In genomic region chr4:149496612-149497011, GRCm38 (mm10) we compare ENCODE assay signal across 12 mouse cellular contexts. TPM values are rescaled to one million over a fixed set of nuclear protein-coding genes. Genes with fewer than 3 reads are reported as not detected.
DNase-seq lines count a peak whose midpoint lies in the region; ATAC-seq and TF ChIP-seq lines count a peak whose summit lies in the region.
"Had no signal": no experiment of that assay in that cellular context is flagged by ENCODE, and none has a peak within 500 bp of the region (broad histone marks: within the 10 kb centered on the region; RNA-seq: fewer than 3 reads in every experiment).

No protein-coding gene starts in this region.

- peaks cover 76% of the 10 kb centered on the region for H3K36me3 ChIP-seq in embryonic facial prominence, embryonic 15.5 days
- H3K36me3 ChIP-seq in hindbrain, postnatal 0 days (ENCODE audit: insufficient read depth, low read length), result peaks cover 59% of the 10 kb centered on the region
- peaks cover 65% of the 10 kb centered on the region for H3K36me3 ChIP-seq in neural tube, embryonic 12.5 days

- no peaks in the 10 kb centered on the region for H3K9me3 ChIP-seq in embryonic facial prominence, embryonic 15.5 days (replicated peaks)
- no peaks in the 10 kb centered on the region for H3K9me3 ChIP-seq in hindbrain, postnatal 0 days (ENCODE audit: low read length)
- no peaks in the 10 kb centered on the region for H3K9me3 ChIP-seq in neural tube, embryonic 12.5 days
- H3K9me3 ChIP-seq: heart, embryonic 15.5 days had no signal

- H3K4me3 ChIP-seq in layer of hippocampus, adult 2 months, result no peak overlapping the region
- no peak overlapping the region for H3K4me3 ChIP-seq in embryonic facial prominence, embryonic 15.5 days (replicated peaks)
- no peak overlapping the region for H3K4me3 ChIP-seq in hindbrain, postnatal 0 days (ENCODE audit: low read length)
- no peak overlapping the region for H3K4me3 ChIP-seq in neural tube, embryonic 12.5 days
- H3K4me3 ChIP-seq: erythroblast, embryonic 14.5 days; heart, embryonic 15.5 days had no signal

- H3K4me1 ChIP-seq in embryonic facial prominence, embryonic 15.5 days, result no peaks in the 10 kb centered on the region
- H3K4me1 ChIP-seq in hindbrain, postnatal 0 days (ENCODE audit: insufficient read depth, low read length), result no peaks in the 10 kb centered on the region
- peaks cover 10% of the 10 kb centered on the region for H3K4me1 ChIP-seq in neural tube, embryonic 12.5 days
- H3K4me1 ChIP-seq: heart, embryonic 15.5 days had no signal

- H3K9ac ChIP-seq in embryonic facial prominence, embryonic 15.5 days, result no peak overlapping the region
- H3K9ac ChIP-seq in hindbrain, postnatal 0 days (replicated peaks; ENCODE audit: low read length), result no peak overlapping the region
- no peak overlapping the region for H3K9ac ChIP-seq in neural tube, embryonic 12.5 days
- H3K9ac ChIP-seq: heart, embryonic 15.5 days had no signal

- H3K27ac ChIP-seq in layer of hippocampus, adult 2 months, result peak overlapping the region; percentile 88
- H3K27ac ChIP-seq in embryonic facial prominence, embryonic 15.5 days (replicated peaks), result no peak overlapping the region
- peak overlapping the region; percentile 74 for H3K27ac ChIP-seq in hindbrain, postnatal 0 days
- H3K27ac ChIP-seq in neural tube, embryonic 12.5 days, result no peak overlapping the region; the same call in 1 of the 2 replicates
- H3K27ac ChIP-seq: heart, embryonic 15.5 days had no signal

- TF ChIP-seq CTCF in layer of hippocampus, adult 2 months (conservative IDR thresholded peaks at IDR 0.05), result no peak
- TF ChIP-seq CTCF in hindbrain, postnatal 0 days (IDR thresholded peaks at IDR 0.05; ENCODE audit: low read depth), result no peak

- 22% methylated on average over 2 of the region's 2 CpGs for WGBS in embryonic facial prominence, embryonic 15.5 days
- WGBS in hindbrain, postnatal 0 days, result 7% methylated on average over 2 of the region's 2 CpGs
- WGBS in neural tube, embryonic 12.5 days, result 6% methylated on average over 2 of the region's 2 CpGs

- H3K27me3 ChIP-seq in embryonic facial prominence, embryonic 15.5 days, result no peaks in the 10 kb centered on the region
- no peaks in the 10 kb centered on the region for H3K27me3 ChIP-seq in hindbrain, postnatal 0 days (ENCODE audit: insufficient read depth, low read length)
- H3K27me3 ChIP-seq in neural tube, embryonic 12.5 days (replicated peaks), result no peaks in the 10 kb centered on the region
- H3K27me3 ChIP-seq: heart, embryonic 15.5 days had no signal

- peak in 1 of 2 experiments; percentile 33 for DNase-seq in layer of hippocampus, adult 2 months (ENCODE audit: low spot score in 2 of 2)
- no peak for DNase-seq in layer of hippocampus, adult 9-10 months (ENCODE audit: low spot score)
- peak; percentile 59 for DNase-seq in hindbrain, postnatal 0 days (ENCODE audit: low spot score)
- DNase-seq in spleen, postnatal 14 days (ENCODE audit: low spot score in 2 of 2), result no peak
- no peak for DNase-seq in thymus, postnatal 36 days
- no peak for DNase-seq in gastrocnemius, postnatal 10 days
- DNase-seq: lung, adult 2 months had no signal

- H3K4me2 ChIP-seq in embryonic facial prominence, embryonic 15.5 days (replicated peaks), result no peak overlapping the region
- H3K4me2 ChIP-seq in hindbrain, postnatal 0 days (ENCODE audit: low read depth, low read length), result no peak overlapping the region
- no peak overlapping the region for H3K4me2 ChIP-seq in neural tube, embryonic 12.5 days (replicated peaks)
- H3K4me2 ChIP-seq: heart, embryonic 15.5 days had no signal

- peak; percentile 70 for ATAC-seq in embryonic facial prominence, embryonic 15.5 days (ENCODE audit: insufficient number of reproducible peaks, low FRiP score, low TSS enrichment, low read depth)
- peak; percentile 90 for ATAC-seq in hindbrain, postnatal 0 days
- ATAC-seq in neural tube, embryonic 12.5 days (ENCODE audit: low FRiP score, low read depth), result peak; percentile 71

RNA-seq across cellular contexts. Expression of gene Lzic, which starts 11.6 kb away (rescaled TPM):
- total RNA-seq in layer of hippocampus, adult 2 months (2021), result 10 to 100 TPM; 15.3 to 16.9 TPM
- 46.2 and 46.8 TPM in 2 replicates for polyA plus RNA-seq in embryonic facial prominence, embryonic 15.5 days (2015; fragmentation: Nextera tagmentation; extraction: Ambion mirVana)
- total RNA-seq in hindbrain, postnatal 0 days (2014; rRNA removed), result 32.2 and 33.5 TPM in 2 replicates
- polyA plus RNA-seq in hindbrain, postnatal 0 days (2015; fragmentation: Nextera tagmentation; extraction: Ambion mirVana), result 33.5 and 34.8 TPM in 2 replicates
- 46.1 and 51.0 TPM in 2 replicates for polyA plus RNA-seq in neural tube, embryonic 12.5 days (2016; fragmentation: Nextera tagmentation; extraction: Ambion mirVana)
- 10 to 100 TPM; 17.0 to 21.5 TPM for total RNA-seq in gastrocnemius, postnatal 10 days (2021)

RNA-seq across cellular contexts. Expression of gene Nmnat1, which starts 11.6 kb away (rescaled TPM):
- total RNA-seq in layer of hippocampus, adult 2 months (2021), result 1 to 10 TPM; 8.9 to 9.0 TPM
- polyA plus RNA-seq in embryonic facial prominence, embryonic 15.5 days (2015; fragmentation: Nextera tagmentation; extraction: Ambion mirVana), result 10.9 and 12.1 TPM in 2 replicates
- total RNA-seq in hindbrain, postnatal 0 days (2014; rRNA removed), result 8.4 and 9.9 TPM in 2 replicates
- 7.1 and 7.8 TPM in 2 replicates for polyA plus RNA-seq in hindbrain, postnatal 0 days (2015; fragmentation: Nextera tagmentation; extraction: Ambion mirVana)
- 12.0 and 14.0 TPM in 2 replicates for polyA plus RNA-seq in neural tube, embryonic 12.5 days (2016; fragmentation: Nextera tagmentation; extraction: Ambion mirVana)
- 10 to 100 TPM; 16.0 to 16.1 TPM for total RNA-seq in gastrocnemius, postnatal 10 days (2021)

RNA-seq across cellular contexts. Expression of gene Tmem274, which starts 19.4 kb away (rescaled TPM):
- not detected for total RNA-seq in layer of hippocampus, adult 2 months (2021)
- polyA plus RNA-seq in embryonic facial prominence, embryonic 15.5 days (2015; fragmentation: Nextera tagmentation; extraction: Ambion mirVana), result 0.28 and 0.39 TPM in 2 replicates
- not detected in 2 replicates for total RNA-seq in hindbrain, postnatal 0 days (2014; rRNA removed)
- not detected in 2 replicates for polyA plus RNA-seq in hindbrain, postnatal 0 days (2015; fragmentation: Nextera tagmentation; extraction: Ambion mirVana)
- 0.67 TPM in 1 of 2 replicates, not detected in the other for polyA plus RNA-seq in neural tube, embryonic 12.5 days (2016; fragmentation: Nextera tagmentation; extraction: Ambion mirVana)
- total RNA-seq in gastrocnemius, postnatal 10 days (2021), result not detected
- polyA plus RNA-seq: erythroblast, embryonic 14.5 days; large intestine, adult 2 months; lung, adult 2 months had no signal

RNA-seq across cellular contexts. Expression of gene Ctnnbip1, which starts 21.4 kb away (rescaled TPM):
- 10 to 100 TPM; 32.2 to 34.4 TPM for total RNA-seq in layer of hippocampus, adult 2 months (2021)
- polyA plus RNA-seq in embryonic facial prominence, embryonic 15.5 days (2015; fragmentation: Nextera tagmentation; extraction: Ambion mirVana), result 67.8 and 72.7 TPM in 2 replicates
- total RNA-seq in hindbrain, postnatal 0 days (2014; rRNA removed), result 94.1 and 112 TPM in 2 replicates
- 105 and 109 TPM in 2 replicates for polyA plus RNA-seq in hindbrain, postnatal 0 days (2015; fragmentation: Nextera tagmentation; extraction: Ambion mirVana)
- 75.6 and 89.2 TPM in 2 replicates for polyA plus RNA-seq in neural tube, embryonic 12.5 days (2016; fragmentation: Nextera tagmentation; extraction: Ambion mirVana)
- 10 to 100 TPM; 61.4 to 76.9 TPM for total RNA-seq in gastrocnemius, postnatal 10 days (2021)

RNA-seq across cellular contexts. Expression of gene Rbp7, which starts 41.8 kb away (rescaled TPM):
- total RNA-seq in layer of hippocampus, adult 2 months (2021), result not detected
- 0.77 and 1.6 TPM in 2 replicates for polyA plus RNA-seq in embryonic facial prominence, embryonic 15.5 days (2015; fragmentation: Nextera tagmentation; extraction: Ambion mirVana)
- not detected in 2 replicates for total RNA-seq in hindbrain, postnatal 0 days (2014; rRNA removed)
- polyA plus RNA-seq in hindbrain, postnatal 0 days (2015; fragmentation: Nextera tagmentation; extraction: Ambion mirVana), result 0.34 TPM in 1 of 2 replicates, not detected in the other
- not detected in 2 replicates for polyA plus RNA-seq in neural tube, embryonic 12.5 days (2016; fragmentation: Nextera tagmentation; extraction: Ambion mirVana)
- 10 to 100 TPM in 1 of 2 experiments, 1 to 10 TPM in 1; 8.3 to 10.0 TPM for total RNA-seq in gastrocnemius, postnatal 10 days (2021)
- polyA plus RNA-seq: erythroblast, embryonic 14.5 days had no signal

Comparison
In these comparisons a context has a peak if more than half of its experiments do, and no peak if none do; other contexts are left out.
1. H3K27ac ChIP-seq: peak in layer of hippocampus, adult 2 months (single experiment) and hindbrain, postnatal 0 days (single experiment); none in embryonic facial prominence, embryonic 15.5 days (single experiment) and neural tube, embryonic 12.5 days (single experiment).
2. Peak in every context shown above with its lines, with median percentiles within 50 percentile points of each other: ATAC-seq.